Mouse (Mus musculus) intestine, embryonic 15.5 days (tissue): ENCODE data around the gene Tbc1d23. TPM values are rescaled to one million over a fixed set of nuclear protein-coding genes. Genes with fewer than 3 reads are reported as not detected.
A peak's percentile ranks its signal among the peaks of the same experiment; 100 is the strongest.
"Not testable (repeated sequence)": the region's sequence is repeated elsewhere in the genome, so short reads cannot be mapped to it uniquely, and the experiment has no call there.

Source experiments
- ATAC-seq: fragments of 200-750 bp; cut with Nextera tagmentation; 2 replicates; pipeline ENCODE4 v1.8.0; 2017; ENCODE audit warnings: moderate TSS enrichment, moderate library complexity
- H3K27ac ChIP-seq: fragments of 300-500 bp; sonication (generic); 2 replicates; pipeline ENCODE4 v1.5.1; 2015; ENCODE audit warnings: mild to moderate bottlenecking, inconsistent platforms
- H3K27me3 ChIP-seq: fragments of 300-500 bp; sonication (generic); replicated peaks from 2 replicates; pipeline ENCODE4 v1.6.1; 2015; ENCODE audit warnings: inconsistent platforms
- H3K36me3 ChIP-seq: fragments of 300-500 bp; sonication (generic); 2 replicates; pipeline ENCODE4 v1.6.1; 2015; ENCODE audit warnings: inconsistent platforms
- H3K4me1 ChIP-seq: fragments of 300-500 bp; sonication (generic); replicated peaks from 2 replicates; pipeline ENCODE4 v1.6.1; 2015; ENCODE audit warnings: inconsistent platforms
- H3K4me2 ChIP-seq: fragments of 300-500 bp; sonication (generic); replicated peaks from 2 replicates; pipeline ENCODE4 v1.6.1; 2015; ENCODE audit warnings: mild to moderate bottlenecking, inconsistent platforms
- H3K4me3 ChIP-seq: fragments of 300-500 bp; sonication (generic); replicated peaks from 2 replicates; pipeline ENCODE4 v1.5.1; 2015; ENCODE audit warnings: inconsistent platforms
- H3K9ac ChIP-seq: fragments of 300-500 bp; sonication (generic); 2 replicates; pipeline ENCODE4 v1.6.1; 2015; ENCODE audit warnings: inconsistent platforms
- H3K9me3 ChIP-seq: fragments of 300-500 bp; sonication (generic); 2 replicates; pipeline ENCODE4 v1.6.1; 2016; ENCODE audit warnings: inconsistent platforms
- WGBS: fragments of 180-500 bp; shearing (Covaris S2); methylation state at CpG from one replicate; pipeline ENCODE4 v1.1.7; 2015; 5-methylcytosine and 5-hydroxymethylcytosine counted together
- polyA plus RNA-seq: library from polyadenylated mRNA; unstranded; fragments of >200 nt; fragmentation: Nextera tagmentation; extraction: Ambion mirVana; gene quantifications from 2 replicates; pipeline ENCODE4 v1.2.1, GENCODE M21; 2015

The Tbc1d23 gene
- polyA plus RNA-seq, 1 experiment from 2014 or later: 21.9 TPM

DNA sequence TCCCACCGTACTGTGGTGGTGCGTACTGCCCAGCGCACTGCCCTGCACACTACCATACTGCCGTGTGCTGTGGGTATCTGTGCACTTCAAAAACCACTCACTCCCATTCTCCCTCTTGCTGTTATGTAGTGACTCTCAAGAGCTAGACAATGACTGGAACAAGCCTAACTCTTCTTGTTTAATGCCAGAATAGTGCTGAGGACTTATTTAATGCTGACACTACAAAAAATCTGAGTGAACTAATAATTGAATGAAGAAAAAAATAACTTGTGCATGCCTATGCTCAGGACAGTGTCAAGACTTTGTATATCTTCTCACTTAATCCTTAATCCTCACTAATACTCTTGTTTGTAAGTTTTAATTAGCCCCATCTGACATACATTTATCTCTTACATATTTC is 16.2 kb upstream of the Tbc1d23 start:
- H3K27me3 ChIP-seq: no peaks in the 10 kb centered on the region
- no peaks in the 10 kb centered on the region for H3K4me1 ChIP-seq
- no peak overlapping the region for H3K9ac ChIP-seq
- no peak overlapping the region for H3K27ac ChIP-seq
- no peak overlapping the region for H3K4me2 ChIP-seq
- no peaks in the 10 kb centered on the region for H3K36me3 ChIP-seq
- no peak for ATAC-seq
- WGBS: 77% methylated on average over 4 of the region's 4 CpGs
- no peaks in the 10 kb centered on the region for H3K9me3 ChIP-seq
- H3K4me3 ChIP-seq: no peak overlapping the region

DNA sequence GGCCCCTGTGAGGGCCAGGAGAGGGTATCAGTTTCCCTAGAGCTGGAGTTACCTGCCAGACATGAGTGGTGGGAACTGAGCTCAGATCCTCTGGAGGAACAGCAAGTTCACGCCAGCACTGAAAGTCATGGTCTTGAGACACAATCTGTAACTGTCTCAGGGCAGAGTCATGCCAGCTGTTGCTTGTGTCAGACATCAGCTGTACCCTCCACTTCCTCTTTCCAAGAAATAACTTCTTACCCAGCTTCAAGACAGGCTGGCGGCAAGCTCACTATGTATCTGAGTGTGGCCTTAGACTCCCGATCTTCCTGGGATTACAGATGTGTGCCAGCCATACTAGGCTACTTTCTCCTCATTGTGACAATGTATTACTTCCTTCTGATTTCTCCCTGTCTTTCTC is 15.3 kb upstream of the Tbc1d23 start:
- H3K9ac ChIP-seq: no peak overlapping the region
- H3K4me1 ChIP-seq: no peaks in the 10 kb centered on the region
- no peaks in the 10 kb centered on the region for H3K9me3 ChIP-seq
- no peak overlapping the region for H3K27ac ChIP-seq
- H3K36me3 ChIP-seq: no peaks in the 10 kb centered on the region
- no peaks in the 10 kb centered on the region for H3K27me3 ChIP-seq
- no peak overlapping the region for H3K4me3 ChIP-seq
- no peak overlapping the region for H3K4me2 ChIP-seq
- ATAC-seq: no peak
- WGBS: 76% methylated on average over 3 of the region's 3 CpGs

DNA sequence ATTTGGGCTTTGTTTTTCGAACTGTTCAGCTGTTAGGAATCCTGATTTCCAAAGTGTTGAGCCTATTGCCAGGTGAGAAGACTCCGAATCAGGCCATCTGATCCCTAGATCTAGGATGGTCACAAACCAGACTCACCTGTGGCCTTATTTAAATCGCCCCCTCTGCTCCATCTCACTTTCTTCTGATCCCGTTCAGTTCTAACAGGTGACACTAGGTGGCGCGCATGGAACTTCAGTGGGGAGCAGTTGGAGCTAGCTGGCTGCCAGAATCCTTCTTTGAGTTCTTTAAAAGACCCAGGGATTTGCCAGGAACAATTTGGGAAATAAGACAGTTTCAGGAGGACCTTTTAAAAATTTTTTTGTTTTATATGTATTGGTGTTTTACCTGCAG is 12.5 kb upstream of the Tbc1d23 start:
- H3K36me3 ChIP-seq: no peaks in the 10 kb centered on the region
- H3K4me1 ChIP-seq: no peaks in the 10 kb centered on the region
- no peak overlapping the region for H3K4me2 ChIP-seq
- no peak overlapping the region for H3K4me3 ChIP-seq
- H3K9me3 ChIP-seq: no peaks in the 10 kb centered on the region
- H3K27me3 ChIP-seq: no peaks in the 10 kb centered on the region
- WGBS: 8% methylated on average over 6 of the region's 6 CpGs
- H3K9ac ChIP-seq: no peak overlapping the region
- no peak overlapping the region for H3K27ac ChIP-seq
- ATAC-seq: peak; percentile 80

DNA sequence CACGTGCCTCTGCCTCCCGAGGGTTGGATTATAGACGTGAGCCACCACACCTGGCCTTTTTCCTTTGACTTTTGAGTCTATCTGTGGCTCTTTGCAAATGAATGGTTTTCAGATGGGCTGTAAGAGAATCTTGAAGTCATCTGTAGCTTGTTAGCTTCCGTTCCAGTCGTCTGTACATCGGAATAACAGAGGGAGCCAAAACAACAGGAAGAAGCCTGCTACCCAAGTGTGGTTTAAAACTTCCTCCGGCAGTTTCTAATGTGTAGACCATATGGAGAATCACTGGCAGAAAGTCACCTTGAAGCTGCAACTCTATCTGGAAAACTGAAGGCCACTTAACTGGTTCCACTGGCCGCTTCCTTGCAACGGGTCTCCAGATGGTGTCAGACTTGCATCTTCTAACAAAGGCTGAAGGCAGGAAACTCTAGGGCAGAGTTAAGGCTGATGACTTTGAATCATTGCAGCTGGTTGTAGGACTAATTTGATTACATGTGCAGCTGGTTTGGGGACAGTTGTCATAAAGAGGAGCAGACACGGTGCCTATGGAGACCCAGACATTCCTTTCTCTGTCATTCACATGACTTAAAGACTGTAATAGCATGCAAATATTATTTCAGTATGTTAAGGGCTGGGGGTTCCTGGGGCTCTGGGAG is 12.0 kb upstream of the Tbc1d23 start:
- H3K9me3 ChIP-seq: no peaks in the 10 kb centered on the region
- no peaks in the 10 kb centered on the region for H3K27me3 ChIP-seq
- no peak overlapping the region for H3K9ac ChIP-seq
- 54% methylated on average over 10 of the region's 10 CpGs for WGBS
- H3K4me1 ChIP-seq: no peaks in the 10 kb centered on the region
- no peak overlapping the region for H3K4me3 ChIP-seq
- H3K4me2 ChIP-seq: no peak overlapping the region
- ATAC-seq: peak; percentile 72
- no peak overlapping the region for H3K27ac ChIP-seq
- no peaks in the 10 kb centered on the region for H3K36me3 ChIP-seq

DNA sequence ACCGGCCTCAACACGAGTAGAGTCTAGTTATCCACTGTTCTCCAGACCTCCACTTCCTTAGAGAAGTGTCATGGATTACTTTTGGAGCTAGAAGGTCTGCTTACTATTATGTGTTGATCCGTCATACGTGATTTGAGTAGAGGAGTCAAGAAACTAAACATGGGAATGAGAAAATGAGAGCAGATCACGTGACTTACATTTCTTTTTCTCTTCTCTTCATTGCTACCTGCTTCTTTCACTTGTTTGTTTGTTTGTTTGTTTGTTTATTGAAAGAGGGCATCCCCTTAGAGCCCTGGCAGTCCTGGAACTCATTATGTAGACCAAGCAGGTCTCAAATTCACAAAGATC is 11.5 kb upstream of the Tbc1d23 start:
- Histone ChIP-seq H3K27me3 (no peaks in the 10 kb centered on the region), H3K4me3 (no peak overlapping the region), H3K27ac (no peak overlapping the region), H3K9me3 (no peaks in the 10 kb centered on the region), H3K9ac (no peak overlapping the region), H3K36me3 (no peaks in the 10 kb centered on the region), H3K4me2 (no peak overlapping the region), H3K4me1 (no peaks in the 10 kb centered on the region)
- WGBS: 86% methylated on average over 5 of the region's 5 CpGs
- no peak for ATAC-seq

DNA sequence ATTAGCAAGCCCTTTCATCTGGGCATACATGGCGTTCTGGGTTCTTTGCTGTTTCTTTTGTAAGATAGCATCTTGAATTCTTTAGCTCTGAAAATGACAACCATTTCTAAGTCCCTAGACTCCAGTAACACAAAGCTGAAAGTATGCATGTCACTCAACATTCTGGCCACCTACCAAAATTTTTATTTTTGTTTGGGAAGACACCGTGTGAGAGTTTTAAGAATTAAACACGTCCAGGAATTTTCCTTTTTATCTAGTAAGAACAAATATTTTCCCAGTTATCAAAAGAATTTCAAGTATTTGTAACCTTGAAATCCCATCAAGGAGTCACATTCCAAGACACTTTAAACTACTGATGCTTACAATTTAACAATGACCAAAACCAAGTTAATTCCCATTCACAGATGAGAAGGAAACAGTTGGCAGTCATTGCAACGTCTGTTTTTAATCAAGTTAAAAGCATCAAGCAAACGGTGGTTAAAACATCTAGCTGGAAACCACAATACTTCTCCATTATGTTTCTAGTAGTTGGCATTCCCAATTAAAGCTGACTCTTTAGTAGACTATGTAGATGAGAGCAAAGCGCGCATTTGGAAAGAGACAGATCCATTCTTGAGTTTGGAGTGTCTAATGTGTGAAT is 4.7 kb upstream of the Tbc1d23 start:
- H3K9me3 ChIP-seq: no peaks in the 10 kb centered on the region
- H3K9ac ChIP-seq: no peak overlapping the region
- ATAC-seq: no peak
- no peak overlapping the region for H3K4me3 ChIP-seq
- H3K4me1 ChIP-seq: no peaks in the 10 kb centered on the region
- H3K27me3 ChIP-seq: no peaks in the 10 kb centered on the region
- 50% methylated on average over 7 of the region's 7 CpGs for WGBS
- no peak overlapping the region for H3K4me2 ChIP-seq
- H3K27ac ChIP-seq: no peak overlapping the region
- no peaks in the 10 kb centered on the region for H3K36me3 ChIP-seq

DNA sequence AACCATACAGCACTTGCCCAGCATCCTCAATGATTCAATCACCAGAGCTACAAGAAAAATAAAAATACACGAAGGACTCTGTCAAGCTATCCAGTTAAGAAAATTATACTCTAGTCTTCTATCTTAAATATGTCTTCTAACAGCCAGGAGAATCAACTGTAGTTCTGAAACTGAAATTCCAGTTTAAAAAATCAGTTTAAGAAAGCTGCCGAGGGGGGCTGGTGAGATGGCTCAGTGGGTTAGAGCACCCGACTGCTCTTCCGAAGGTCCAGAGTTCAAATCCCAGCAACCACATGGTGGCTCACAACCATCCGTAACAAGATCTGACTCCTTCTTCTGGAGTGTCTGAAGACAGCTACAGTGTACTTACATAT is 620 bp upstream of the Tbc1d23 start:
- 75% methylated on average over 5 of the region's 5 CpGs for WGBS
- Histone ChIP-seq H3K4me2 (peak overlapping the region; percentile 48), H3K4me3 (peak overlapping the region; percentile 88; the same call in 1 of the 2 replicates)
- H3K9ac ChIP-seq, H3K9me3 ChIP-seq, H3K36me3 ChIP-seq, H3K4me1 ChIP-seq, H3K27ac ChIP-seq, ATAC-seq, H3K27me3 ChIP-seq: not testable (repeated sequence)

DNA sequence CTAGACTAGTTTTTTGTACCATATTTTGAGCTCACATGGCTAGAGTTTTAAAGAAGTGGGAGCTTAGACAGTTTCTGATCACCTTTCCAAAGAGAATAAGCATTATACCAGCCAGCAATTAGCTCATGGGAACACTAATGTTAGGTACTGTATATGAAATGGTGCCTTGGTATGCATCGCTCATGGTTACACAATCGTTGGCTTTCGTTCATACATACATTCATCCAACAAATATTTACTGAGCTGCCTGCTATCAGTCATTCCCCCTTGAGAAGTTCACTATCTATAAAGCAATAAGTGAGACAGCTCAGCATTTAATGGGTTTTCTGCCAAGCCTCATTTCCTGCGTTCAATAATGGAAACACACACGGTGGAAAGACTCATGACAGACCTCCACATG is 4.9 kb downstream of the Tbc1d23 start:
- H3K4me3 ChIP-seq: no peak overlapping the region
- no peak overlapping the region for H3K27ac ChIP-seq
- no peaks in the 10 kb centered on the region for H3K36me3 ChIP-seq
- H3K9ac ChIP-seq: no peak overlapping the region
- 0 out of 2 replicates have a peak, but pooled peaks cover 2% of the 10 kb centered on the region for H3K4me1 ChIP-seq
- 62% methylated on average over 5 of the region's 5 CpGs for WGBS
- no peaks in the 10 kb centered on the region for H3K27me3 ChIP-seq
- no peaks in the 10 kb centered on the region for H3K9me3 ChIP-seq
- ATAC-seq: no peak
- no peak overlapping the region for H3K4me2 ChIP-seq

DNA sequence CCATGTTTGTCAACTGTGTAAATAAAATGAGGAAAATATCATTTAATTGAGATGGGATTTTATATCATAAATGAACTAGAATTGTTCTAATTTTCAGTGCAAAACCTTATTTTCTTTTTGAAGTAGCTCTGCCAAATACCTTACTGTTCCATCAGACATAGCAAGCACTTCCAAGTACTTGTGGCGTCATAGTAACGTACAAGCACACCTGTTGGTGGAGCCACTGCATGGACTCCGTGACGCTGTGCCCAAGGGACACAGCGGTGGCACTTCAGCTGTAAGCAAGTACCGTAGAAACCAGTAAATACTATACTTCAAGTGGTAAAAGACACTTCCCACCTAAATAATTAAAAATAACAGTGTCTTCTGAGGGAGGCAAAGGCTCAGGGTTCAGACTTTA is 10.9 kb downstream of the Tbc1d23 start:
- ATAC-seq: no peak
- Histone ChIP-seq H3K4me3 (no peak overlapping the region), H3K4me1 (no peaks in the 10 kb centered on the region), H3K36me3 (no peaks in the 10 kb centered on the region), H3K4me2 (no peak overlapping the region), H3K27me3 (no peaks in the 10 kb centered on the region), H3K27ac (no peak overlapping the region), H3K9ac (no peak overlapping the region), H3K9me3 (no peaks in the 10 kb centered on the region)
- WGBS: 95% methylated on average over 6 of the region's 6 CpGs

DNA sequence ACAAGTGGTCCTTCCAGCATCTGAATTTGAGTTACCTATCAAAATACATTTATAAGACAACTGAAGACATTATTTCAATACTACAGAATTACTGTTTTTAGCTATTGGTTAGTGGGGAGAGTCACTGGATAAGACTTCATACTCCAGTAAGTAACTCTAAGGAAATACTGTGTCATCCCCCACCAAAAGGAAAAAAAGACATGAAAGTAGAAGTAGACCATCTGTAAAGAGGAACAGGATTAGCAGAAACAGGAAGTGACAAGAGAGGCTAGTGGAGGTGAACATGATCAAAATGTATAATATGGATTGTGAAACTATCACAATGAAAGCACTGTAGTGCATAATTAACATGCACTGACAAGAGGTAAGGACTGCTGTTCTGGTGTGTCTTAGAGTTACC is 15.3 kb downstream of the Tbc1d23 start:
- H3K9me3 ChIP-seq: no peaks in the 10 kb centered on the region
- H3K36me3 ChIP-seq: no peaks in the 10 kb centered on the region
- ATAC-seq: no peak

DNA sequence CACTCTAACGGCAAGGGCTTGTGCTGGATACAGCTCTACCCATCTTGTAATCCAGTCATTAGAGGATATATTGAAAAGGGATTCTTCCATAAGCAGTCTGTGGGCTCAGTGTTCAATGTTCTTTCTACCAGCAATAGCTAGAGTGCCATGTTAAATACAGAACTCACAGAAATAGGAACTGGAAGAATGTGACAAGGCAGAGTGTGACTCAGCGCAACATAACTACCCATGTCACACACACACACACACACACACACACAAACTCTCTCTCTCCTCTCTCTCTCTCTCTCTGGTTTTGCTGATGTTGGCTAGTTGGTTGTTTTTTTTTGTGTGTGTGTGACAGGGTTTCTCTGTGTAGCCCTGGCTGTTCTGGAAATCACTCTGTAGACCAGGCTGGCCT is 20.3 kb downstream of the Tbc1d23 start:
- ATAC-seq: no peak
- H3K9me3 ChIP-seq: no peaks in the 10 kb centered on the region
- H3K36me3 ChIP-seq: 0 out of 2 replicates have a peak, but pooled peaks cover 3% of the 10 kb centered on the region
- no peak overlapping the region for H3K27ac ChIP-seq
- H3K9ac ChIP-seq: no peak overlapping the region
- WGBS: 87% methylated on average over 2 of the region's 2 CpGs
- H3K4me3 ChIP-seq: no peak overlapping the region
- H3K27me3 ChIP-seq: no peaks in the 10 kb centered on the region
- H3K4me1 ChIP-seq: no peaks in the 10 kb centered on the region
- H3K4me2 ChIP-seq: no peak overlapping the region

More for the DNA sequence above, 15.3 kb downstream of the Tbc1d23 start:
- Histone ChIP-seq H3K9ac (no peak overlapping the region), H3K4me1 (no peaks in the 10 kb centered on the region), H3K4me3 (no peak overlapping the region), H3K27ac (no peak overlapping the region), H3K4me2 (no peak overlapping the region), H3K27me3 (no peaks in the 10 kb centered on the region)

DNA sequence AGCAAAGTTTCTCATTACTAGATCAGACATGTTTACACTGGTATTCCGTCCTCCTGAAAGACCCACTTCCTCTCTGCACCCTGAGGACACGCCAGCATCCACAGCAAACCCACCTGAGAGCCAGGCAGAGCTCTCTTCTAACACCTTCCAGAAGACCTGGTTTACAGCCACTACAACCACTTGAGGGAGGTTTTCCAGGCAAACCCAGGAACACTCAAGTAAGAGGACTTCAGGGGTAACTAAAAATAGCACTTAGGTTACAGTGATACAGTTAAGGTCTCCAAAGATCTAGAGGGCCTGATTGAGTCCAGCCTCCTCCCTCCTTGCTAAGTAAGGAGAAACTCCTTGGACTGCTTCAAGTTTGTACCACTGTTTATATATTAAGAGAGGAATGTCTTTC is 23.0 kb downstream of the Tbc1d23 start:
- H3K36me3 ChIP-seq: 0 out of 2 replicates have a peak, but pooled peaks cover 3% of the 10 kb centered on the region
- no peak for ATAC-seq
- 83% methylated on average over 2 of the region's 2 CpGs for WGBS

DNA sequence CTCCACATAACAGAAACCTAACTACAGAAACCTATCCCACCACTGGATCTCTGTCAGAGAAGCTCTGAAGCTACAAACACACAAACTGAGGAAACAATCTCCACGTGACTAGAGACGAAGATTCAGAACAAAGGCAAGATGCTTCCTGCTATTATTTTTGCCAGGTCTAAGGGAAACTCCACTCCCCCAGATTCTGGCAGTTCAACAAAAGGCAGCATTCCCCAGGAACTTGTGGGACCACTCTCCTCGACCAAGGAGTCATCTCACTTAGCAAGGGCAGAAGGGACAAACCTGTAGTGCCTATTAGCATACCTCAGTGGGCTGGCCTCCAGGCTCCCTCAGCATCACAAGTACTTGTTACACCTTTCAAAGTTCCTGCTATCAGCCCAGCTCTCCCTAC is 34.0 kb downstream of the Tbc1d23 start:
- Histone ChIP-seq H3K27me3 (no peaks in the 10 kb centered on the region), H3K36me3 (peaks cover 4% of the 10 kb centered on the region), H3K4me2 (no peak overlapping the region), H3K4me3 (no peak overlapping the region), H3K9ac (no peak overlapping the region), H3K27ac (no peak overlapping the region), H3K9me3 (no peaks in the 10 kb centered on the region), H3K4me1 (no peaks in the 10 kb centered on the region)
- 63% methylated on average over 3 of the region's 3 CpGs for WGBS
- no peak for ATAC-seq

More for the DNA sequence above, 23.0 kb downstream of the Tbc1d23 start:
- H3K27ac ChIP-seq: no peak overlapping the region
- no peaks in the 10 kb centered on the region for H3K4me1 ChIP-seq
- H3K4me2 ChIP-seq: no peak overlapping the region
- H3K9ac ChIP-seq: no peak overlapping the region
- H3K9me3 ChIP-seq: no peaks in the 10 kb centered on the region
- no peak overlapping the region for H3K4me3 ChIP-seq
- H3K27me3 ChIP-seq: no peaks in the 10 kb centered on the region
